Mouse (Mus musculus) midbrain, embryonic 14.5 days (tissue): ENCODE results near the gene Proser2. TPM values are rescaled to one million over a fixed set of nuclear protein-coding genes. Genes with fewer than 3 reads are reported as not detected.

ENCODE experiments used
- ATAC-seq: fragments of 200-750 bp; cut with Nextera tagmentation; 2 replicates; pipeline ENCODE4 v1.8.0; 2017; ENCODE audit warnings: moderate number of reproducible peaks, moderate library complexity; ENCODE audit not compliant: low FRiP score, low TSS enrichment
- DNase-seq: peaks from one replicate; pipeline ENCODE4 v3.0.0-alpha.2; 2015
- H3K27ac ChIP-seq: fragments of 300-500 bp; sonication (generic); replicated peaks from 2 replicates; pipeline ENCODE4 v1.5.1; 2014; ENCODE audit warnings: mild to moderate bottlenecking, low read depth, low read length, moderate library complexity
- H3K27me3 ChIP-seq: fragments of 300-500 bp; sonication (generic); 2 replicates; pipeline ENCODE4 v1.6.1; 2014; ENCODE audit warnings: low read length, control low read depth, mixed read lengths; ENCODE audit not compliant: control insufficient read depth, insufficient read depth
- H3K36me3 ChIP-seq: fragments of 300-500 bp; sonication (generic); 2 replicates; pipeline ENCODE4 v1.6.1; 2014; ENCODE audit warnings: low read length, control low read depth; ENCODE audit not compliant: control insufficient read depth, insufficient read depth
- H3K4me1 ChIP-seq: fragments of 300-500 bp; sonication (generic); 2 replicates; pipeline ENCODE4 v1.6.1; 2014; ENCODE audit warnings: mild to moderate bottlenecking, antibody characterized with exemption, low read length, control low read depth; ENCODE audit not compliant: control insufficient read depth, insufficient read depth
- H3K4me2 ChIP-seq: fragments of 300-500 bp; sonication (generic); 2 replicates; pipeline ENCODE4 v1.6.1; 2014; ENCODE audit warnings: mild to moderate bottlenecking, low read length, moderate library complexity
- H3K4me3 ChIP-seq: fragments of 300-500 bp; sonication (generic); replicated peaks from 2 replicates; pipeline ENCODE4 v1.5.1; 2014; ENCODE audit warnings: low read depth, low read length
- H3K9ac ChIP-seq: fragments of 300-500 bp; sonication (generic); replicated peaks from 2 replicates; pipeline ENCODE4 v1.6.1; 2014; ENCODE audit warnings: mild to moderate bottlenecking, low read length, moderate library complexity
- H3K9me3 ChIP-seq: fragments of 300-500 bp; sonication (generic); 2 replicates; pipeline ENCODE4 v1.6.1; 2016; ENCODE audit warnings: low read length, control low read depth, mixed read lengths; ENCODE audit not compliant: control insufficient read depth
- WGBS: fragments of 180-500 bp; shearing (Covaris S2); extraction: QIAGEN DNeasy Blood & Tissue Kit; methylation state at CpG from one replicate; pipeline ENCODE4 v1.1.7; 2014; 5-methylcytosine and 5-hydroxymethylcytosine counted together
- polyA plus RNA-seq: library from polyadenylated mRNA; unstranded; fragments of >200 nt; fragmentation: Nextera tagmentation; extraction: Ambion mirVana; gene quantifications from 2 replicates; pipeline ENCODE4 v1.2.1, GENCODE M21; 2014

The Proser2 gene
- polyA plus RNA-seq, 1 experiment from 2014 or later, result 4.1 TPM

DNA sequence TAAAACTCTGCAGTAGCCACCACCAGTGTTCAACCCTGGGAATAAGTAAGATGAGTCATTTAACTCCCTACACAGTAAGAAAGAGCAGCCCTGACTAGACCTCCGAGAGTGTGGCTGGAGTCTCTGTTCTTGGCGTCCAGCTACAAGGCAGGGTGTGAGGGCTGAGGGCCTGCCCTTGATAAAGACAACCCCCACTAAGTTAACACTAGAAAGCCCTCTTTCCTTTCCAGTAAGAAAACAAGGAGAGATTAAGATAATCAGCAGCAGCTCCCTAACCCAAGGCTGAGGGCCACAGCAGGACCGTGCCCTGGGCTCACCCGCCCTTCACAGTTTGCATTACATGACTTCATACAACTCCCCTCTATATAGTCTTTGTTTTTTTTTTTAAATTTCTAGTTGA is 81.4 kb downstream of the Proser2 start:
- no peaks in the 10 kb centered on the region for H3K9me3 ChIP-seq
- no peaks in the 10 kb centered on the region for H3K27me3 ChIP-seq
- DNase-seq, result no peak
- 84% methylated on average over 4 of the region's 4 CpGs for WGBS
- H3K27ac ChIP-seq, result no peak overlapping the region
- no peak overlapping the region for H3K4me2 ChIP-seq
- no peaks in the 10 kb centered on the region for H3K4me1 ChIP-seq
- no peak overlapping the region for H3K4me3 ChIP-seq
- ATAC-seq, result no peak
- peaks cover 54% of the 10 kb centered on the region for H3K36me3 ChIP-seq
- H3K9ac ChIP-seq, result no peak overlapping the region

Other genes with a start within 250 kb of the Proser2 start
- gene Sec61a2, start 234.8 kb downstream of the Proser2 start, polyA plus RNA-seq, result 96.0 and 102 TPM in 2 replicates
- 5.7 and 6.0 TPM in 2 replicates for gene Dhtkd1, start 187.4 kb downstream of the Proser2 start, polyA plus RNA-seq
- 8.7 and 12.2 TPM in 2 replicates for gene Upf2, start 178.7 kb downstream of the Proser2 start, polyA plus RNA-seq
- gene Echdc3, start 82.8 kb upstream of the Proser2 start, polyA plus RNA-seq, result 0.70 and 1.4 TPM in 2 replicates
- gene Usp6nl, start 192.5 kb upstream of the Proser2 start, polyA plus RNA-seq, result 8.5 and 13.7 TPM in 2 replicates